Mouse (Mus musculus) stomach, embryonic 15.5 days (tissue): Measurements from ENCODE around the gene Zbtb21. TPM values are rescaled to one million over a fixed set of nuclear protein-coding genes. Genes with fewer than 3 reads are reported as not detected.
"Not testable (repeated sequence)": the region's sequence is repeated elsewhere in the genome, so short reads cannot be mapped to it uniquely, and the experiment has no call there.

ENCODE experiments used
- ATAC-seq: fragments of 200-750 bp; cut with Nextera tagmentation; 2 replicates; pipeline ENCODE4 v1.8.0; 2017; ENCODE audit warnings: low read depth, moderate number of reproducible peaks, moderate TSS enrichment; ENCODE audit not compliant: insufficient read depth, low FRiP score
- H3K27ac ChIP-seq: fragments of 300-500 bp; sonication (generic); 2 replicates; pipeline ENCODE4 v1.5.1; 2015; ENCODE audit warnings: mild to moderate bottlenecking, inconsistent platforms
- H3K27me3 ChIP-seq: fragments of 300-500 bp; sonication (generic); replicated peaks from 2 replicates; pipeline ENCODE4 v1.6.1; 2015; ENCODE audit warnings: inconsistent platforms
- H3K36me3 ChIP-seq: fragments of 300-500 bp; sonication (generic); 2 replicates; pipeline ENCODE4 v1.6.1; 2015; ENCODE audit warnings: inconsistent platforms
- H3K4me1 ChIP-seq: fragments of 300-500 bp; sonication (generic); 2 replicates; pipeline ENCODE4 v1.6.1; 2015; ENCODE audit warnings: inconsistent platforms
- H3K4me2 ChIP-seq: fragments of 300-500 bp; sonication (generic); 2 replicates; pipeline ENCODE4 v1.6.1; 2015; ENCODE audit warnings: mild to moderate bottlenecking, inconsistent platforms
- H3K4me3 ChIP-seq: fragments of 300-500 bp; sonication (generic); replicated peaks from 2 replicates; pipeline ENCODE4 v1.5.1; 2015; ENCODE audit warnings: inconsistent platforms
- H3K9ac ChIP-seq: fragments of 300-500 bp; sonication (generic); 2 replicates; pipeline ENCODE4 v1.6.1; 2015; ENCODE audit warnings: inconsistent platforms
- H3K9me3 ChIP-seq: fragments of 300-500 bp; sonication (generic); 2 replicates; pipeline ENCODE4 v1.6.1; 2016; ENCODE audit warnings: inconsistent platforms
- WGBS: fragments of 180-500 bp; shearing (Covaris S2); methylation state at CpG from one replicate; pipeline ENCODE4 v1.1.7; 2015; 5-methylcytosine and 5-hydroxymethylcytosine counted together
- polyA plus RNA-seq: library from polyadenylated mRNA; unstranded; fragments of >200 nt; fragmentation: Nextera tagmentation; extraction: Ambion mirVana; gene quantifications from 2 replicates; pipeline ENCODE4 v1.2.1, GENCODE M21; 2015

Gene Zbtb21
- 11.0 and 12.6 TPM in 2 replicates for polyA plus RNA-seq

DNA sequence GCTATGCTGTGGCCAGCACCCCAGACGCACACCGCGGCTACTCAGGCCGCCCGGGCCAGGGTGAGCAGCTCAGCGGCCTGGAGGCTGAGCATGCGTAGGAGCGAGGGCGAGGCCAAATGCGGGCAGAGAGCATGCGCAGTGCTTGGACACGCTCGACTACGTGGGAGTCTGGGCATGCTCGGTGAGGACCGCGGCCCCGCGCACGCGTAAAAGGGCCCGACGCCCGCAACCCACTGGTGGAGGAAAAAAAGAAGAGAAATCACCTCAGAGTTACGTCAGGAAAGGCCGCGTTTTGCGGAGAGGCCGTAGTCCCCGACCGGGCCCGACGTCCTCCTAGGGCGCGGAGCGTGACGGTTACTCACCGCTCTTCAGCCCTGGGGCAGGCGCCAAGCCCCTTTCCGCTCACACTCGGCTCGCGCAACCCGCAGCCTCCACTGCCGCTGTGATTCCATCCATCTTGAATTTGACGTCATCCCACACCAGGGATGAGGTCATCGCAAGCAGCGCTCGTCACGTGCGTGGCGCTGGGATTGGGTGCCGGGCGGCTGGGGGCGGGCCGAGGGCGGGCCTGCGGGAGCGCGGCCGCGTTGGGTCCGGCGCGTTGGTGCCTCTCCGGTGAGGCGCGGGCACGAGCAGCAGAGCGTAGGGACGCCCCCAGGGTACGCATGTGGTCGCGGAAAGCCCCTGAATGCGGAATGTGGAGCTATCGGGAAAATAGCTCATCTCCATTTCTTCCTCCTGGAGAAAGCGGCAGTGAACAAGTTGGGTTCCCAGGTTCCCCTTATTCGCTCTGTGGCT lies at the start of gene Zbtb21, which contains the start of gene C2cd2:
Gene Zbtb21, minus strand, starts transcription at position 472 of the 798 bp plus-strand sequence.
Gene C2cd2, minus strand, starts transcription at position 448 of the 798 bp plus-strand sequence.
- Histone ChIP-seq H3K27ac (peak within 1 kb of the TSS; percentile 99), H3K9me3 (no peaks in the 10 kb centered on the region), H3K9ac (peak within 1 kb of the TSS; percentile 92), H3K4me3 (peak within 1 kb of the TSS; percentile 91), H3K36me3 (no peaks in the 10 kb centered on the region), H3K4me2 (peak within 1 kb of the TSS; percentile 78), H3K4me1 (peaks cover 6% of the 10 kb centered on the region), H3K27me3 (no peaks in the 10 kb centered on the region)
- under 1% methylated on average over 77 of the region's 78 CpGs for WGBS
- peak; percentile 98 for ATAC-seq

GRCm38 (mm10) chr16:97997383-97997731 lies 34.9 kb upstream of the Zbtb21 start:
- not testable (repeated sequence) for H3K36me3 ChIP-seq, H3K27me3 ChIP-seq, ATAC-seq, H3K9me3 ChIP-seq, H3K4me1 ChIP-seq
- 0% methylated on average over 8 of the region's 8 CpGs for WGBS
- H3K27ac ChIP-seq: peak overlapping the region; percentile 93; the same call in 1 of the 2 replicates
- H3K9ac ChIP-seq: 0 out of 2 replicates have a peak overlapping the region, but pooled peaks have one; percentile 16
- peak overlapping the region; percentile 65 for H3K4me2 ChIP-seq
- peak overlapping the region; percentile 60 for H3K4me3 ChIP-seq

GRCm38 (mm10) chr16:97996616-97997382 lies 34.4 kb upstream of the Zbtb21 start, which contains the start of gene B230307C23Rik:
Gene B230307C23Rik, plus strand, starts transcription at chr16:97997315.
- WGBS: 2% methylated on average over 22 of the region's 22 CpGs

GRCm38 (mm10) chr16:97995849-97996615 lies 33.6 kb upstream of the Zbtb21 start:
- peak overlapping the region; percentile 93 for H3K27ac ChIP-seq
- WGBS: 10% methylated on average over 1 of the region's 1 CpGs
- H3K36me3 ChIP-seq: peaks cover 3% of the 10 kb centered on the region; the same call in 1 of the 2 replicates
- H3K27me3 ChIP-seq: no peaks in the 10 kb centered on the region
- H3K9ac ChIP-seq: no peak overlapping the region
- no peak for ATAC-seq
- H3K4me1 ChIP-seq: peaks cover 5% of the 10 kb centered on the region; the same call in 1 of the 2 replicates
- H3K4me3 ChIP-seq: peak overlapping the region; percentile 60
- H3K9me3 ChIP-seq: no peaks in the 10 kb centered on the region
- peak overlapping the region; percentile 65 for H3K4me2 ChIP-seq

More at GRCm38 (mm10) chr16:97996616-97997382, 34.4 kb upstream of the Zbtb21 start, which contains the start of gene B230307C23Rik:
- Histone ChIP-seq H3K9ac (0 out of 2 replicates have a peak within 1 kb of the TSS, but pooled peaks have one; percentile 16), H3K4me2 (peak within 1 kb of the TSS; percentile 65), H3K27me3 (no peaks in the 10 kb centered on the region), H3K4me3 (peak within 1 kb of the TSS; percentile 60), H3K4me1 (peaks cover 5% of the 10 kb centered on the region; the same call in 1 of the 2 replicates), H3K27ac (peak within 1 kb of the TSS; percentile 93), H3K36me3 (peaks cover 3% of the 10 kb centered on the region; the same call in 1 of the 2 replicates), H3K9me3 (no peaks in the 10 kb centered on the region)
- peak; percentile 97 for ATAC-seq

GRCm38 (mm10) chr16:97992477-97992876 lies 30.1 kb upstream of the Zbtb21 start:
- not testable (repeated sequence) for H3K9me3 ChIP-seq, H3K27ac ChIP-seq, H3K36me3 ChIP-seq, H3K4me1 ChIP-seq, H3K27me3 ChIP-seq, ATAC-seq, H3K4me3 ChIP-seq, H3K4me2 ChIP-seq, H3K9ac ChIP-seq
- 74% methylated on average over 3 of the region's 3 CpGs for WGBS

- Histone ChIP-seq H3K4me2 (no peak overlapping the region), H3K9ac (no peak overlapping the region), H3K9me3 (no peaks in the 10 kb centered on the region), H3K4me1 (peaks cover 3% of the 10 kb centered on the region; the same call in 1 of the 2 replicates), H3K36me3 (no peaks in the 10 kb centered on the region), H3K4me3 (no peak overlapping the region), H3K27me3 (no peaks in the 10 kb centered on the region), H3K27ac (no peak overlapping the region)
- WGBS: 76% methylated on average over 2 of the region's 2 CpGs
- no peak for ATAC-seq
These were observed 29.1 kb upstream of the Zbtb21 start for GRCm38 (mm10) chr16:97991517-97991916.

DNA sequence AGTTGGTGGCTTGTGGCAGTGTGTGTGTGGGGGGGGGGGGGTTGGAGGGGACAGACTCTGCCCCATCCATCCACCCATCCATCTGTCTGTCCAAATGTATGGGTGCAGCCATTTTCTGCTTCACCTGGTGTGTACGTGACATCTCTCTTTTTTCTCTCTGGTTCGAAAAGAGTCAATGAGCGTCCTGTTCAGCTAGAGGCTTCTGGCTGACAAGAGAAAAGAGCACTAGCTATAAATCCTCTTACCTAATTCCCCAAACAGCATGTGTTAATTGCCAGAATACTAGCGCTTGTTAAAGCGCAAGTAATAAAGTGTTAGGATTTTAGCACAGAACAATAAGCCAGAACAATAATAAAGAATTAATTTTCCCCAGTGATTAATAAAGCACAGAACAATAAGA lies 22.2 kb upstream of the Zbtb21 start:
- Histone ChIP-seq H3K4me2 (no peak overlapping the region), H3K4me3 (no peak overlapping the region), H3K9ac (no peak overlapping the region), H3K9me3 (no peaks in the 10 kb centered on the region), H3K4me1 (no peaks in the 10 kb centered on the region), H3K36me3 (no peaks in the 10 kb centered on the region), H3K27me3 (no peaks in the 10 kb centered on the region), H3K27ac (no peak overlapping the region)
- ATAC-seq: no peak
- WGBS: 77% methylated on average over 5 of the region's 5 CpGs

DNA sequence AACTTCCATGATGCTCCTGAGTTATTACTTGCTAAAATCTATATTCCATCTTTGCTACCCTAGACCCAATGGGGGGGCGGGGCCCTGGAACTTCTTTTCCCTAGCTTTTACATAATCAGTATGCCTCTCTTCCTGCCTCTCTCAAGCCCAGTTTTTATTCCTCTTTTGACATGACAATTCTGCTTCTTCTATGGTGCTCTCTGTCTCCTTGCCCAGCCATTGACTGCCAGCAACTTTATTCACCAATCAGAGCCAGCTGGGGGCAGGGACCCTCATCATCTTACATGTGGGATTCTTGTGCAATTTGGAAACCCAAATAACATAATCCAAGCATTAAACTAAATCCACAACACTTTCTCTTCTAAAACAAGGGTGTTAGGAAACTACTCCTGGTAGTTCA lies 18.9 kb upstream of the Zbtb21 start:
- 74% methylated on average over 1 of the region's 1 CpGs for WGBS
- Histone ChIP-seq H3K4me3 (no peak overlapping the region), H3K9ac (no peak overlapping the region), H3K36me3 (no peaks in the 10 kb centered on the region), H3K4me1 (no peaks in the 10 kb centered on the region), H3K27me3 (no peaks in the 10 kb centered on the region), H3K4me2 (no peak overlapping the region), H3K9me3 (no peaks in the 10 kb centered on the region), H3K27ac (no peak overlapping the region)
- ATAC-seq: no peak

DNA sequence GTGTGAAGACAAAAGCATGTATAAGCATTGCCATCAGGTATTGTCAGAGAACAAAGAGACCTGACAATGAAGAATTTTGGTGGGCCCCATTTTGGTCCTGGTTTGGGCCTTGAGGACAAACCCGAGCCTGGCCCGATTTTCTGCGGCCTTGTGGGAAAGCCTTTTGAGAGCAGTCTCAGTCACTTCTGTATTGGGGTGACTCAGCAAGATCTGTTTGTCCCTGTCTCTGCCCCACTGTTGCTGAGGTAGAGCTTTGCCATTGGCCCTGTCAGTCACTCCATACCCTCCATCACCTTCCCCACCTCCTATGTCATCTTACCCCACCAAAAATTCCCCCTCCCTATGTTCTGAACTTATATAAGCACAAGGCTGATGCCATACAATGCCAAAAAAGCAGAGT lies 15.3 kb upstream of the Zbtb21 start:
- H3K36me3 ChIP-seq: no peaks in the 10 kb centered on the region
- H3K4me3 ChIP-seq: no peak overlapping the region
- 97% methylated on average over 3 of the region's 3 CpGs for WGBS
- H3K4me1 ChIP-seq: no peaks in the 10 kb centered on the region
- no peaks in the 10 kb centered on the region for H3K9me3 ChIP-seq
- H3K27ac ChIP-seq: no peak overlapping the region
- no peaks in the 10 kb centered on the region for H3K27me3 ChIP-seq
- no peak overlapping the region for H3K4me2 ChIP-seq
- H3K9ac ChIP-seq: no peak overlapping the region
- no peak for ATAC-seq

DNA sequence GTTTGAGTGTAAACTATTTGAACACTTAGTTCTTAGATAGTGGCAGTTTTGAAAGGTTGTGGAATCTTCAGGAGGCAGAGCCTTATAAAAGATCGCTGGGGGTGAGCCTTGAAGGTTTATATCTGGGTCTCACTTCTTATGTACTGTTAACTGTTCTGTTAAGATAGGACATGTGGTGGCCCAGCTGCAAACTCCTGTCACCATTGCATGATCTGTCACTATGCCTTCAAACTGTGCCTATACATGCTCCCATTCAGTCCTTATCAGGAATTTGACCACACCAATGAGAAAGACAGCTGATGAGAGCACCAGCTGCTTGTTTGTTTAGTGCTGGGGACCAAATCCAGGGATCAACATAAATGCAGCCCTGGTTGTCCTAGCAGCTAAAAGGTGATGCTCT lies 14.9 kb upstream of the Zbtb21 start:
- H3K4me3 ChIP-seq: no peak overlapping the region
- no peaks in the 10 kb centered on the region for H3K36me3 ChIP-seq
- H3K9me3 ChIP-seq: no peaks in the 10 kb centered on the region
- H3K9ac ChIP-seq: no peak overlapping the region
- H3K27me3 ChIP-seq: no peaks in the 10 kb centered on the region
- H3K4me1 ChIP-seq: no peaks in the 10 kb centered on the region
- no peak overlapping the region for H3K27ac ChIP-seq
- no peak for ATAC-seq
- H3K4me2 ChIP-seq: no peak overlapping the region
- WGBS: 71% methylated on average over 1 of the region's 1 CpGs

DNA sequence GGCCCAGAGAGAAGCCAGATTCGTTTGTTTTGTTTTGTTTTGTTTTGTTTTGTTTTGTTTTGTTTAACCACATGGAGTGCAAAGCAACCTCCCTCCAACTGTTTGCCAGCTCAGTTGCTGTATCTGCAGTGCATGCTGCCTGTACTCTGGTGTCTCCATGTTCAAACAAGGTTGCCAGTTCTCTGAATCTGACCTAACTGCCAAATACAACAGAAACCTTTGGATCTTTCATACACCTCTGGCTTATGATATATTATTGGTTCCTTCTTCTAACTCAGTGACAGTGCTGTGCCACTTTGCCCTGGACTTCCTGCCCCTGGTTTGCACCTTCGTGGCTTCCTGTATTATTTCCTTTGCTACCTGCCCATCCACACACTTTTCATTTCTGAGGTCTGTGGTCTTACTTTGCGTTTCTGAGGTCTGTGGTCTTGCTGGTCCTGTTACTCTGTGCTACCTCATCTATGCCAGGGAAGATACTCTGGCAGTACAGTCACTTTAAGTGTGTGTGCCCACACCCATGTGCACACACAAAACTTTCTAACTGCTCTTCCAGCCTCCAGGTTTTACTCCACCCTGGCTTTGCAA lies 1.6 kb upstream of the Zbtb21 start:
- no peak overlapping the region for H3K27ac ChIP-seq
- peaks cover 6% of the 10 kb centered on the region for H3K4me1 ChIP-seq
- ATAC-seq: no peak
- WGBS: 86% methylated on average over 3 of the region's 3 CpGs
- H3K4me3 ChIP-seq: no peak overlapping the region
- H3K9ac ChIP-seq: no peak overlapping the region
- no peaks in the 10 kb centered on the region for H3K27me3 ChIP-seq
- no peaks in the 10 kb centered on the region for H3K36me3 ChIP-seq
- no peaks in the 10 kb centered on the region for H3K9me3 ChIP-seq
- H3K4me2 ChIP-seq: no peak overlapping the region
